Mouse (Mus musculus): ENCODE measurements around the gene Kcnh1.

DNA sequence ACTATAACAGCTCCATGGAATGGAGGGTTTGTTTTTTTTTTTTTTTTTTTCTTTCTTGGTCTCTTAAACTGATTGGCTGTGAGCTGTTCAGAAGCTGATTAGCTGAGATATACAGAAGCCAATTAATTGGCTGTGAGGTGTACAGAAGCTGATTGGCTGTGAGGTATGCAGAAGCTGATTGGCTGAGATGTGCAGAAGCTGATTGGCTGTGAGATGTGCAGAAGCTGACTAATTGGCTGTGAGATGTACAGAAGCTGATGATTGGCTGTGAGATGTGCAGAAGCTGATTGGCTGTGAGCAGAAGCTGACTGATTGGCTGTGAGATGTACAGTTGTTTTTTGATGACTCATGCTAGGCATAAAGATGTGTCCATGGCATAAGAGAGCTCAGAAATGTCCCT lies 259.9 kb downstream of the Kcnh1 start:
- no peak for TF ChIP-seq EP300 (IDR thresholded peaks at IDR 0.05; ENCODE audit: low read depth)
- no peak for TF ChIP-seq CTCF (IDR thresholded peaks at IDR 0.05; ENCODE audit: low read depth)

All from heart, postnatal 0 days (tissue).